Mouse (Mus musculus) MEL (cell line): ENCODE results near the gene Olfr1392. TPM values are rescaled to one million over a fixed set of nuclear protein-coding genes. Genes with fewer than 3 reads are reported as not detected.

Source experiments
- DNase-seq: peaks from one replicate; pipeline ENCODE4 v3.0.0; 2011; ENCODE audit warnings: low read depth, low spot score
- H3K27ac ChIP-seq: 2 replicates; pipeline ENCODE4 v1.5.1; 2012; ENCODE audit warnings: low read depth, mild to moderate bottlenecking, control low read depth, low read length, moderate library complexity; ENCODE audit not compliant: control insufficient read depth
- H3K27me3 ChIP-seq, 2 experiments: fragments of 150-350 bp in 1 of 2; sonication (generic) in 1 of 2; 2 replicates each; pipeline ENCODE4 v1.6.1; 2012; ENCODE audit warnings: low read length in 2 of 2, mild to moderate bottlenecking in 2 of 2, improper control_type of control experiment in 1 of 2, moderate library complexity in 1 of 2; ENCODE audit not compliant: insufficient read depth in 2 of 2, control insufficient read depth in 1 of 2
- H3K36me3 ChIP-seq, 2 experiments: 2 replicates each; pipeline ENCODE4 v1.6.1; 2012 to 2014; ENCODE audit warnings: low read length in 2 of 2, improper control_type of control experiment in 1 of 2, inconsistent platforms in 1 of 2, mild to moderate bottlenecking in 1 of 2; ENCODE audit not compliant: insufficient read depth in 2 of 2, control insufficient read depth in 1 of 2
- H3K4me1 ChIP-seq, 2 experiments: fragments of 150-350 bp in 1 of 2; sonication (generic) in 1 of 2; 2 replicates each; pipeline ENCODE4 v1.6.1; 2012; ENCODE audit warnings: low read length in 2 of 2, improper control_type of control experiment in 1 of 2, mild to moderate bottlenecking in 1 of 2; ENCODE audit not compliant: insufficient read depth in 2 of 2, control insufficient read depth in 1 of 2
- H3K4me3 ChIP-seq, 2 experiments: fragments of 150-350 bp in 1 of 2; sonication (generic) in 1 of 2; 2 replicates each; pipeline ENCODE4 v1.5.1; 2012; ENCODE audit warnings: low read depth in 2 of 2, low read length in 2 of 2, mild to moderate bottlenecking in 2 of 2, moderate library complexity in 2 of 2, control low read depth in 1 of 2, improper control_type of control experiment in 1 of 2; ENCODE audit not compliant: control insufficient read depth in 1 of 2, insufficient read depth in 1 of 2
- H3K79me2 ChIP-seq: 2 replicates; pipeline ENCODE4 v1.6.1; 2012; ENCODE audit warnings: mild to moderate bottlenecking, low read length, moderate library complexity; ENCODE audit not compliant: control insufficient read depth, poor library complexity, insufficient read depth
- H3K9ac ChIP-seq: 2 replicates; pipeline ENCODE4 v1.6.1; 2012; ENCODE audit warnings: low read depth, mild to moderate bottlenecking, control low read depth, low read length, moderate library complexity; ENCODE audit not compliant: control insufficient read depth, poor library complexity, severe bottlenecking
- H3K9me3 ChIP-seq: fragments of 150-350 bp; sonication (generic); replicated peaks from 2 replicates; pipeline ENCODE4 v1.6.1; 2012; ENCODE audit warnings: mild to moderate bottlenecking, low read length, improper control_type of control experiment, moderate library complexity; ENCODE audit not compliant: insufficient read depth
- BHLHE40 ChIP-seq: IDR thresholded peaks from 2 replicates; pipeline ENCODE4 v1.6.1; 2012; ENCODE audit warnings: low read depth, mild to moderate bottlenecking, inconsistent platforms, low read length, improper control_type of control experiment, borderline replicate concordance
- CHD1 ChIP-seq: IDR thresholded peaks from 2 replicates; pipeline ENCODE4 v1.6.1; 2012; ENCODE audit warnings: low read depth, mild to moderate bottlenecking, inconsistent platforms, low read length, improper control_type of control experiment
- CHD2 ChIP-seq: IDR thresholded peaks from 2 replicates; pipeline ENCODE4 v1.6.1; 2011; ENCODE audit warnings: low read length, improper control_type of control experiment
- CTCF ChIP-seq, 3 experiments: IDR thresholded peaks in 2 of 3; conservative IDR thresholded peaks in 1 of 3; 2 replicates each; pipeline ENCODE4 v1.5.1; 2011 to 2012; ENCODE audit warnings: low read length in 3 of 3, low read depth in 2 of 3, mild to moderate bottlenecking in 2 of 3, improper control_type of control experiment in 1 of 3, inconsistent platforms in 1 of 3, mixed read lengths in 1 of 3, moderate library complexity in 1 of 3; ENCODE audit not compliant: control insufficient read depth in 1 of 3, insufficient read depth in 1 of 3, poor library complexity in 1 of 3, severe bottlenecking in 1 of 3
- E2F4 ChIP-seq: IDR thresholded peaks from 2 replicates; pipeline ENCODE4 v1.6.1; 2011; ENCODE audit warnings: low read depth, low read length, improper control_type of control experiment, borderline replicate concordance
- ELF1 ChIP-seq: IDR thresholded peaks from 2 replicates; pipeline ENCODE4 v1.6.1; 2014; ENCODE audit warnings: low read depth, mild to moderate bottlenecking, inconsistent platforms, low read length, improper control_type of control experiment, moderate library complexity
- EP300 ChIP-seq, 2 experiments: IDR thresholded peaks; 2 replicates each; pipeline ENCODE4 v1.6.1; 2011; ENCODE audit warnings: improper control_type of control experiment in 2 of 2, low read length in 2 of 2, low read depth in 1 of 2, mild to moderate bottlenecking in 1 of 2
- ETS1 ChIP-seq: IDR thresholded peaks from 2 replicates; pipeline ENCODE4 v1.6.1; 2012; ENCODE audit warnings: low read depth, mild to moderate bottlenecking, inconsistent platforms, low read length, improper control_type of control experiment, moderate library complexity
- GABPA ChIP-seq: IDR thresholded peaks from 2 replicates; pipeline ENCODE4 v1.6.1; 2012; ENCODE audit warnings: low read depth, mild to moderate bottlenecking, inconsistent platforms, low read length, improper control_type of control experiment, moderate library complexity
- GATA1 ChIP-seq: IDR thresholded peaks from 2 replicates; pipeline ENCODE4 v1.6.1; 2011; ENCODE audit warnings: low read depth, low read length, improper control_type of control experiment
- HCFC1 ChIP-seq: IDR thresholded peaks from 2 replicates; pipeline ENCODE4 v1.6.1; 2012; ENCODE audit warnings: low read depth, mild to moderate bottlenecking, inconsistent platforms, low read length, improper control_type of control experiment, moderate library complexity
- JUND ChIP-seq: IDR thresholded peaks from 2 replicates; pipeline ENCODE4 v1.6.1; 2011; ENCODE audit warnings: low read depth, mild to moderate bottlenecking, improper control_type of control experiment, low read length
- KAT2A ChIP-seq: conservative IDR thresholded peaks from 2 replicates; pipeline ENCODE4 v1.6.1; 2012; ENCODE audit warnings: low read depth, low read length, improper control_type of control experiment, inconsistent platforms
- MAFK ChIP-seq: IDR thresholded peaks from 2 replicates; pipeline ENCODE4 v1.6.1; 2011; ENCODE audit warnings: low read depth, mild to moderate bottlenecking, low read length, improper control_type of control experiment, borderline replicate concordance
- MAX ChIP-seq: IDR thresholded peaks from 2 replicates; pipeline ENCODE4 v1.6.1; 2011; ENCODE audit warnings: low read length, improper control_type of control experiment
- MAZ ChIP-seq: IDR thresholded peaks from 2 replicates; pipeline ENCODE4 v1.6.1; 2012; ENCODE audit warnings: low read depth, mild to moderate bottlenecking, inconsistent platforms, low read length, improper control_type of control experiment
- MEF2A ChIP-seq: IDR thresholded peaks from 2 replicates; pipeline ENCODE4 v1.6.1; 2014; ENCODE audit warnings: low read depth, mild to moderate bottlenecking, inconsistent platforms, low read length, improper control_type of control experiment; ENCODE audit not compliant: poor library complexity, insufficient replicate concordance, severe bottlenecking; ENCODE audit errors: extremely low read depth
- MXI1 ChIP-seq: IDR thresholded peaks from 2 replicates; pipeline ENCODE4 v1.6.1; 2011; ENCODE audit warnings: mild to moderate bottlenecking, low read depth, low read length, improper control_type of control experiment
- MYC ChIP-seq: IDR thresholded peaks from 2 replicates; pipeline ENCODE4 v1.6.1; 2011; ENCODE audit warnings: low read depth, mild to moderate bottlenecking, low read length, improper control_type of control experiment, moderate library complexity
- NELFE ChIP-seq: IDR thresholded peaks from 2 replicates; pipeline ENCODE4 v1.6.1; 2011; ENCODE audit warnings: low read depth, low read length, improper control_type of control experiment
- POLR2A ChIP-seq, 2 experiments: IDR thresholded peaks; 2 replicates each; pipeline ENCODE4 v1.6.1; 2011 to 2012; ENCODE audit warnings: low read length in 2 of 2, mild to moderate bottlenecking in 2 of 2, control low read depth in 1 of 2, improper control_type of control experiment in 1 of 2, low read depth in 1 of 2, moderate library complexity in 1 of 2; ENCODE audit not compliant: control insufficient read depth in 1 of 2, insufficient read depth in 1 of 2, poor library complexity in 1 of 2
- POLR2AphosphoS2 ChIP-seq: IDR thresholded peaks from 2 replicates; pipeline ENCODE4 v1.6.1; 2011; ENCODE audit warnings: low read length, improper control_type of control experiment
- POLR2AphosphoS5 ChIP-seq: IDR thresholded peaks from 2 replicates; pipeline ENCODE4 v1.6.1; 2012; ENCODE audit warnings: low read depth, borderline replicate concordance, mild to moderate bottlenecking, inconsistent platforms, low read length, moderate library complexity, mixed read lengths
- RAD21 ChIP-seq: IDR thresholded peaks from 2 replicates; pipeline ENCODE4 v1.6.1; 2011; ENCODE audit warnings: mild to moderate bottlenecking, low read depth, low read length, improper control_type of control experiment
- RCOR1 ChIP-seq: IDR thresholded peaks from 2 replicates; pipeline ENCODE4 v1.6.1; 2012; ENCODE audit warnings: low read depth, mild to moderate bottlenecking, inconsistent platforms, low read length, improper control_type of control experiment
- SIN3A ChIP-seq: IDR thresholded peaks from 2 replicates; pipeline ENCODE4 v1.6.1; 2012; ENCODE audit warnings: low read length, improper control_type of control experiment, inconsistent platforms
- SMC3 ChIP-seq: IDR thresholded peaks from 2 replicates; pipeline ENCODE4 v1.6.1; 2011; ENCODE audit warnings: low read depth, low read length, improper control_type of control experiment
- TAL1 ChIP-seq: IDR thresholded peaks from 2 replicates; pipeline ENCODE4 v1.6.1; 2012; ENCODE audit warnings: mild to moderate bottlenecking, inconsistent platforms, low read length, moderate library complexity, mixed read lengths
- TBP ChIP-seq: IDR thresholded peaks from 2 replicates; pipeline ENCODE4 v1.8.0; 2011; ENCODE audit warnings: low read depth, low read length, improper control_type of control experiment
- TCF12 ChIP-seq: IDR thresholded peaks from 2 replicates; pipeline ENCODE4 v1.6.1; 2014; ENCODE audit warnings: low read depth, mild to moderate bottlenecking, inconsistent platforms, low read length, improper control_type of control experiment, moderate library complexity
- UBTF ChIP-seq: IDR thresholded peaks from 2 replicates; pipeline ENCODE4 v1.6.1; 2012; ENCODE audit warnings: low read depth, mild to moderate bottlenecking, inconsistent platforms, low read length, improper control_type of control experiment, moderate library complexity, borderline replicate concordance; ENCODE audit not compliant: insufficient read depth
- USF1 ChIP-seq: IDR thresholded peaks from 2 replicates; pipeline ENCODE4 v1.6.1; 2014; ENCODE audit warnings: low read depth, mild to moderate bottlenecking, inconsistent platforms, low read length, improper control_type of control experiment, moderate library complexity
- ZC3H11A ChIP-seq: IDR thresholded peaks from 2 replicates; pipeline ENCODE4 v1.6.1; 2012; ENCODE audit warnings: low read depth, mild to moderate bottlenecking, inconsistent platforms, low read length, improper control_type of control experiment
- ZKSCAN1 ChIP-seq: IDR thresholded peaks from 2 replicates; pipeline ENCODE4 v1.6.1; 2012; ENCODE audit warnings: low read depth, mild to moderate bottlenecking, inconsistent platforms, low read length, improper control_type of control experiment, moderate library complexity
- ZMIZ1 ChIP-seq: IDR thresholded peaks from 2 replicates; pipeline ENCODE4 v1.6.1; 2012; ENCODE audit warnings: low read depth, mild to moderate bottlenecking, inconsistent platforms, low read length, improper control_type of control experiment, moderate library complexity
- polyA plus RNA-seq, 2 experiments: library from polyadenylated mRNA; stranded (reverse) in 1 of 2; unstranded in 1 of 2; fragments of >175 nt in 1 of 2; fragments of >200 nt in 1 of 2; gene quantifications; 2 replicates each; pipeline versions ENCODE4 v1.2.1 to v1.2.4; 2012; ENCODE audit warnings: low replicate concordance in 2 of 2, low read depth in 1 of 2; ENCODE audit not compliant: insufficient read length in 2 of 2, insufficient read depth in 1 of 2, missing spikeins in 1 of 2
- total RNA-seq: library from RNA; depleted of rRNA; stranded (reverse); fragments of 300-350 nt; gene quantifications from 2 replicates; pipeline ENCODE4 v1.2.3, GENCODE M21; 2012

The Olfr1392 gene
- total and polyA plus RNA-seq, 3 experiments: not detected

- TF ChIP-seq E2F4 (no peak), CTCF (IDR thresholded peaks at IDR 0.05 in 2 of 3, conservative IDR thresholded peaks at IDR 0.05 in 1 of 3; ENCODE audit: control insufficient read depth in 1 of 3, insufficient read depth in 1 of 3, low read depth in 2 of 3, low read length in 3 of 3, poor library complexity in 1 of 3, severe bottlenecking in 1 of 3) (no peak), MXI1 (no peak), ETS1 (peak; percentile 63; the same call in 1 of the 2 replicates), ELF1 (no peak), BHLHE40 (no peak), ZKSCAN1 (no peak), UBTF (no peak)
Measured at GRCm38 (mm10) chr11:49240310-49240709, 44.8 kb upstream of the Olfr1392 start (continued).

DNA sequence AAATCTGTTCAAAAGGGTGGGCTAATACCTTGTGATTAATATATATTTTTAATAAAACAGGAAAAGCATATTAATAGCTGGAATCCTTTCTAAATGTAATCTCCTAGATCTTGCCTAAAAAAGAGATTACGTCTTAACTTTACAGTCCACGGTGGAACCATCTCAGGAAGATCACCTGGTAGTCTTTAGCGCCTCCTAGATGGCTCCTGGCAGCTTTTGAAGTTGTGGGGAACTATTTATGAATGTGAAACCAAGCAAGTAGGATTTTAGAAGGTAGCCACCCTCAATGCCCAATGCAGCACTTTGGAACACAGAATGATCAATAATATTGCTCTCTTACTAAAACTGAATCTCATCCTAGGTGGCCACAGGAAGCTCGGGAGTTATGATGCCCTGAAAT lies 44.2 kb upstream of the Olfr1392 start:
- DNase-seq: no peak
- peaks cover 0 to 33% of the 10 kb centered on the region in 2 experiments; a peak in 2 of 4 replicates for H3K36me3 ChIP-seq
- no peaks in the 10 kb centered on the region for H3K79me2 ChIP-seq
- no peak overlapping the region for H3K27ac ChIP-seq
- no peak overlapping the region; the same call in 1 of the 2 replicates for H3K9ac ChIP-seq
- H3K27me3 ChIP-seq: no peaks in the 10 kb centered on the region
- peaks cover 22 to 30% of the 10 kb centered on the region in 2 experiments for H3K4me1 ChIP-seq
- peak overlapping the region in 1 of 2 experiments; percentile 9; a peak in 2 of 4 replicates for H3K4me3 ChIP-seq
- H3K9me3 ChIP-seq: no peaks in the 10 kb centered on the region
- no peak for TF ChIP-seq POLR2AphosphoS2
- TF ChIP-seq CTCF (IDR thresholded peaks at IDR 0.05 in 2 of 3, conservative IDR thresholded peaks at IDR 0.05 in 1 of 3; ENCODE audit: control insufficient read depth in 1 of 3, insufficient read depth in 1 of 3, low read depth in 2 of 3, low read length in 3 of 3, poor library complexity in 1 of 3, severe bottlenecking in 1 of 3): peak in 2 of 3 experiments; percentile 13 to 48; a peak in 2 of 6 replicates
- TF ChIP-seq ZC3H11A: no peak
- TF ChIP-seq SMC3: peak; percentile 18; the same call in 1 of the 2 replicates
- no peak for TF ChIP-seq NELFE
- no peak for TF ChIP-seq HCFC1
- TF ChIP-seq EP300 (IDR thresholded peaks at IDR 0.05; ENCODE audit: low read depth in 1 of 2, low read length in 2 of 2): peak in 1 of 2 experiments; percentile 14; a peak in 1 of 4 replicates
- no peak; the same call in 1 of the 2 replicates for TF ChIP-seq SIN3A
- TF ChIP-seq MAX: no peak
- peak; percentile 39 for TF ChIP-seq RAD21
- no peak for TF ChIP-seq ZKSCAN1
- TF ChIP-seq E2F4: no peak
- no peak for TF ChIP-seq MAZ
- no peak for TF ChIP-seq POLR2A (IDR thresholded peaks at IDR 0.05; ENCODE audit: control insufficient read depth in 1 of 2, insufficient read depth in 1 of 2, low read depth in 1 of 2, low read length in 2 of 2, poor library complexity in 1 of 2)
- no peak for TF ChIP-seq TBP
- TF ChIP-seq CHD1: no peak
- no peak for TF ChIP-seq RCOR1
- TF ChIP-seq JUND: no peak
- TF ChIP-seq KAT2A: no peak
- TF ChIP-seq TCF12: no peak
- no peak for TF ChIP-seq CHD2
- TF ChIP-seq UBTF: no peak
- no peak for TF ChIP-seq MYC
- 0 out of 2 replicates have a peak, but pooled peaks have one; percentile 5 for TF ChIP-seq ELF1
- no peak for TF ChIP-seq POLR2AphosphoS5
- TF ChIP-seq USF1: no peak
- no peak for TF ChIP-seq ZMIZ1
- no peak for TF ChIP-seq GATA1
- TF ChIP-seq BHLHE40: no peak
- no peak for TF ChIP-seq MAFK
- no peak for TF ChIP-seq MEF2A
- TF ChIP-seq GABPA: no peak
- TF ChIP-seq TAL1: no peak
- no peak for TF ChIP-seq ETS1
